Mouse (Mus musculus): ENCODE measurements around the gene Txndc17. TPM values are rescaled to one million over a fixed set of nuclear protein-coding genes. Genes with fewer than 3 reads are reported as not detected.
"Not testable (repeated sequence)": the region's sequence is repeated elsewhere in the genome, so short reads cannot be mapped to it uniquely, and the experiment has no call there.

Gene Txndc17
- 10 to 100 TPM; 29.9 to 33.0 TPM for total RNA-seq (2021)
- long read RNA-seq, transcript Txndc17-201 (4 exons, 981 nt), result major isoform, 28 of 29 reads
- long read RNA-seq, partial matches to known transcripts, result 0 of 29 reads
- long read RNA-seq, other reads (novel, unspliced or antisense), result 1 of 29 reads

GRCm38 (mm10) chr11:72207204-72207833 lies at the start of gene Txndc17, which contains the start of gene 4933427D14Rik:
TSS of gene Txndc17 (plus strand) at chr11:72207547.
TSS of gene 4933427D14Rik (minus strand) at chr11:72207459.
- peak; percentile 84 to 92 for DNase-seq (ENCODE audit: low spot score in 2 of 2)

- no peak for DNase-seq (ENCODE audit: low spot score in 2 of 2)
Observed at GRCm38 (mm10) chr11:72163198-72163597, 44.1 kb upstream of the Txndc17 start.

- DNase-seq (ENCODE audit: low spot score in 2 of 2), result no peak
Observed at GRCm38 (mm10) chr11:72169871-72170270, 37.5 kb upstream of the Txndc17 start.

GRCm38 (mm10) chr11:72171906-72172305 lies 35.4 kb upstream of the Txndc17 start:
- DNase-seq (ENCODE audit: low spot score in 2 of 2), result not testable (repeated sequence)

GRCm38 (mm10) chr11:72173506-72173905 lies 33.8 kb upstream of the Txndc17 start:
- no peak for DNase-seq (ENCODE audit: low spot score in 2 of 2)

- no peak for DNase-seq (ENCODE audit: low spot score in 2 of 2)
Observed at GRCm38 (mm10) chr11:72174721-72175120, 32.6 kb upstream of the Txndc17 start.

GRCm38 (mm10) chr11:72175966-72176365 lies 31.4 kb upstream of the Txndc17 start:
- DNase-seq (ENCODE audit: low spot score in 2 of 2), result peak in 1 of 2 experiments; percentile 45

GRCm38 (mm10) chr11:72176553-72176952 lies 30.8 kb upstream of the Txndc17 start:
- no peak for DNase-seq (ENCODE audit: low spot score in 2 of 2)

- DNase-seq (ENCODE audit: low spot score in 2 of 2), result no peak
Observed at GRCm38 (mm10) chr11:72180556-72180955, 26.8 kb upstream of the Txndc17 start.

GRCm38 (mm10) chr11:72181136-72181535 lies 26.2 kb upstream of the Txndc17 start:
- no peak for DNase-seq (ENCODE audit: low spot score in 2 of 2)

GRCm38 (mm10) chr11:72184252-72184651 lies 23.1 kb upstream of the Txndc17 start:
- DNase-seq (ENCODE audit: low spot score in 2 of 2), result no peak

GRCm38 (mm10) chr11:72190857-72191256 lies 16.5 kb upstream of the Txndc17 start:
- DNase-seq (ENCODE audit: low spot score in 2 of 2), result no peak

- DNase-seq (ENCODE audit: low spot score in 2 of 2), result no peak
Observed at GRCm38 (mm10) chr11:72194259-72194658, 13.1 kb upstream of the Txndc17 start.

GRCm38 (mm10) chr11:72196506-72196905 lies 10.8 kb upstream of the Txndc17 start:
- DNase-seq (ENCODE audit: low spot score in 2 of 2), result no peak

GRCm38 (mm10) chr11:72203440-72203839 lies 3.9 kb upstream of the Txndc17 start:
- no peak for DNase-seq (ENCODE audit: low spot score in 2 of 2)

GRCm38 (mm10) chr11:72205256-72205655 lies 2.1 kb upstream of the Txndc17 start:
- DNase-seq (ENCODE audit: low spot score in 2 of 2), result no peak

- DNase-seq (ENCODE audit: low spot score in 2 of 2), result no peak
Observed at GRCm38 (mm10) chr11:72206341-72207203, 775 bp upstream of the Txndc17 start, which contains the start of gene Gm43951. TSS of gene Gm43951 (minus strand) at chr11:72206840.

- no peak for DNase-seq (ENCODE audit: low spot score in 2 of 2)
Observed at GRCm38 (mm10) chr11:72207834-72208377, 559 bp downstream of the Txndc17 start.

GRCm38 (mm10) chr11:72214591-72215409 lies 7.5 kb downstream of the Txndc17 start:
- DNase-seq (ENCODE audit: low spot score in 2 of 2), result peak; percentile 94 to 96

GRCm38 (mm10) chr11:72215410-72215797 lies 8.1 kb downstream of the Txndc17 start, which contains the start of gene Med31:
TSS of gene Med31 (minus strand) at chr11:72215592.
- DNase-seq (ENCODE audit: low spot score in 2 of 2), result peak; percentile 58 to 69

GRCm38 (mm10) chr11:72217116-72217515 lies 9.8 kb downstream of the Txndc17 start:
- DNase-seq (ENCODE audit: low spot score in 2 of 2), result no peak
